Mouse (Mus musculus) MEL (cell line): ENCODE data around the gene Maco1.

Experiments used
- EP300 ChIP-seq, 2 experiments: IDR thresholded peaks; 2 replicates each; pipeline ENCODE4 v1.6.1; 2011; ENCODE audit warnings: improper control_type of control experiment in 2 of 2, low read length in 2 of 2, low read depth in 1 of 2, mild to moderate bottlenecking in 1 of 2
- GATA1 ChIP-seq: IDR thresholded peaks from 2 replicates; pipeline ENCODE4 v1.6.1; 2011; ENCODE audit warnings: low read depth, low read length, improper control_type of control experiment
- POLR2A ChIP-seq, 2 experiments: IDR thresholded peaks; 2 replicates each; pipeline ENCODE4 v1.6.1; 2011 to 2012; ENCODE audit warnings: low read length in 2 of 2, mild to moderate bottlenecking in 2 of 2, control low read depth in 1 of 2, improper control_type of control experiment in 1 of 2, low read depth in 1 of 2, moderate library complexity in 1 of 2; ENCODE audit not compliant: control insufficient read depth in 1 of 2, insufficient read depth in 1 of 2, poor library complexity in 1 of 2
- SIN3A ChIP-seq: IDR thresholded peaks from 2 replicates; pipeline ENCODE4 v1.6.1; 2012; ENCODE audit warnings: low read length, improper control_type of control experiment, inconsistent platforms
- ZKSCAN1 ChIP-seq: IDR thresholded peaks from 2 replicates; pipeline ENCODE4 v1.6.1; 2012; ENCODE audit warnings: low read depth, mild to moderate bottlenecking, inconsistent platforms, low read length, improper control_type of control experiment, moderate library complexity

DNA sequence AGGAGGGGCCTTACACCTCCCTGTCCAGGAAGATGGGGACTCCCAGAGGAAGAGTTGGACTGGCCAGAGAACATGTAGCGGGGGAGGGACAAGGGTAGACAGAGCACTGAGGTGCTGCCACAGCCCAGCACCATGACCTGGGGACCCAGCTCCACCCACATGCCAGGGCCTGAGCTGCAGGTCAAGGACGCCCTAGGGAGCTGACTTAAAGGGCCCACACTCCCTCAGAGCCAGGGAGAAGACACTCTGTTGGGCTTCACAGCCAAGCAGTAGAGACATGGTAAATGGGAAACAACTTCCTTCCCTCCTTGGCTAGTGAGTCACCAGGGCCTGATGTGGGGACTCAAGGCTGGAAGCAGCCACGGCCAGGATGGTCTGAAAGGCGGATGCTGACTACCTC is 94.8 kb downstream of the Maco1 start:
- TF ChIP-seq SIN3A (no peak), GATA1 (no peak), POLR2A (IDR thresholded peaks at IDR 0.05; ENCODE audit: control insufficient read depth in 1 of 2, insufficient read depth in 1 of 2, low read depth in 1 of 2, low read length in 2 of 2, poor library complexity in 1 of 2) (no peak), EP300 (IDR thresholded peaks at IDR 0.05; ENCODE audit: low read depth in 1 of 2, low read length in 2 of 2) (no peak), ZKSCAN1 (no peak)
